Mouse (Mus musculus) heart, embryonic 16.5 days (tissue): ENCODE measurements around the gene Sh2d6. TPM values are rescaled to one million over a fixed set of nuclear protein-coding genes. Genes with fewer than 3 reads are reported as not detected.
A peak's percentile ranks its signal among the peaks of the same experiment; 100 is the strongest.

Experiments used
- ATAC-seq: fragments of 200-750 bp; cut with Nextera tagmentation; replicated peaks from 2 replicates; pipeline ENCODE4 v1.8.0; 2017; ENCODE audit warnings: moderate number of reproducible peaks; ENCODE audit not compliant: insufficient read depth, low FRiP score; ENCODE audit errors: extremely low read depth
- H3K27ac ChIP-seq: fragments of 300-500 bp; sonication (generic); 2 replicates; pipeline ENCODE4 v1.5.1; 2014; ENCODE audit warnings: mild to moderate bottlenecking, low read length, control low read depth, moderate library complexity
- H3K27me3 ChIP-seq: fragments of 300-500 bp; sonication (generic); 2 replicates; pipeline ENCODE4 v1.6.1; 2014; ENCODE audit warnings: low read length, mixed read lengths; ENCODE audit not compliant: control insufficient read depth, insufficient read depth
- H3K36me3 ChIP-seq: fragments of 300-500 bp; sonication (generic); 2 replicates; pipeline ENCODE4 v1.6.1; 2014; ENCODE audit not compliant: control insufficient read depth, insufficient read depth
- H3K4me1 ChIP-seq: fragments of 300-500 bp; sonication (generic); 2 replicates; pipeline ENCODE4 v1.6.1; 2014; ENCODE audit warnings: low read length, mixed read lengths; ENCODE audit not compliant: control insufficient read depth, insufficient read depth
- H3K4me2 ChIP-seq: fragments of 300-500 bp; sonication (generic); 2 replicates; pipeline ENCODE4 v1.6.1; 2014; ENCODE audit warnings: low read depth, mild to moderate bottlenecking, control low read depth, low read length
- H3K4me3 ChIP-seq: fragments of 300-500 bp; sonication (generic); 2 replicates; pipeline ENCODE4 v1.5.1; 2014; ENCODE audit warnings: mild to moderate bottlenecking, control low read depth, low read length
- H3K9ac ChIP-seq: fragments of 300-500 bp; sonication (generic); 2 replicates; pipeline ENCODE4 v1.6.1; 2014; ENCODE audit warnings: low read length, control low read depth
- H3K9me3 ChIP-seq: fragments of 300-500 bp; sonication (generic); replicated peaks from 2 replicates; pipeline ENCODE4 v1.6.1; 2016; ENCODE audit warnings: low read length; ENCODE audit not compliant: control insufficient read depth
- WGBS: fragments of 180-500 bp; shearing (Covaris S2); extraction: QIAGEN DNeasy Blood & Tissue Kit; methylation state at CpG from one replicate; pipeline ENCODE4 v1.1.7; 2014; 5-methylcytosine and 5-hydroxymethylcytosine counted together
- polyA plus RNA-seq: library from polyadenylated mRNA; unstranded; fragments of >200 nt; fragmentation: Nextera tagmentation; extraction: Ambion mirVana; gene quantifications from 2 replicates; pipeline ENCODE4 v1.2.1, GENCODE M21; 2015

The Sh2d6 gene
- polyA plus RNA-seq, 1 experiment from 2014 or later = not detected

- Histone ChIP-seq H3K4me3 (peak overlapping the region; percentile 54), H3K9ac (peak overlapping the region; percentile 79), H3K27me3 (no peaks in the 10 kb centered on the region), H3K4me2 (peak overlapping the region; percentile 81), H3K9me3 (no peaks in the 10 kb centered on the region), H3K36me3 (no peaks in the 10 kb centered on the region), H3K4me1 (peaks cover 6% of the 10 kb centered on the region; the same call in 1 of the 2 replicates), H3K27ac (peak overlapping the region; percentile 77)
- WGBS = 16% methylated on average over 8 of the region's 8 CpGs
- ATAC-seq = no peak
Observed at GRCm38 (mm10) chr6:72553079-72553412, 31.5 kb upstream of the Sh2d6 start.

- Histone ChIP-seq H3K9me3 (no peaks in the 10 kb centered on the region), H3K36me3 (no peaks in the 10 kb centered on the region), H3K4me1 (peaks cover 6% of the 10 kb centered on the region; the same call in 1 of the 2 replicates), H3K9ac (peak overlapping the region; percentile 79), H3K27me3 (no peaks in the 10 kb centered on the region), H3K4me3 (peak overlapping the region; percentile 54), H3K27ac (peak overlapping the region; percentile 77), H3K4me2 (peak overlapping the region; percentile 81)
- peak; percentile 92 for ATAC-seq
- WGBS = 16% methylated on average over 27 of the region's 27 CpGs
Observed at GRCm38 (mm10) chr6:72552171-72553078, 30.9 kb upstream of the Sh2d6 start.

- Histone ChIP-seq H3K4me3 (no peak overlapping the region), H3K9ac (no peak overlapping the region), H3K27ac (no peak overlapping the region), H3K36me3 (0 out of 2 replicates have a peak, but pooled peaks cover 2% of the 10 kb centered on the region), H3K27me3 (no peaks in the 10 kb centered on the region), H3K4me2 (no peak overlapping the region), H3K4me1 (peaks cover 6% of the 10 kb centered on the region; the same call in 1 of the 2 replicates), H3K9me3 (peaks cover 5% of the 10 kb centered on the region; the same call in 1 of the 2 replicates)
- ATAC-seq = no peak
- WGBS = 77% methylated on average over 10 of the region's 10 CpGs
Observed at GRCm38 (mm10) chr6:72550503-72551100, 29.1 kb upstream of the Sh2d6 start.

GRCm38 (mm10) chr6:72550025-72550424, 28.5 kb upstream of the Sh2d6 start:
- H3K27me3 ChIP-seq = no peaks in the 10 kb centered on the region
- H3K4me3 ChIP-seq = no peak overlapping the region
- no peak overlapping the region for H3K27ac ChIP-seq
- 0 out of 2 replicates have a peak, but pooled peaks cover 2% of the 10 kb centered on the region for H3K36me3 ChIP-seq
- peaks cover 6% of the 10 kb centered on the region; the same call in 1 of the 2 replicates for H3K4me1 ChIP-seq
- no peak for ATAC-seq
- H3K9ac ChIP-seq = no peak overlapping the region
- H3K9me3 ChIP-seq = peaks cover 5% of the 10 kb centered on the region; the same call in 1 of the 2 replicates
- 57% methylated on average over 6 of the region's 6 CpGs for WGBS
- no peak overlapping the region for H3K4me2 ChIP-seq

GRCm38 (mm10) chr6:72549041-72549580, 27.6 kb upstream of the Sh2d6 start:
- 54% methylated on average over 9 of the region's 9 CpGs for WGBS
- no peak for ATAC-seq
- Histone ChIP-seq H3K27ac (peak overlapping the region; percentile 12; the same call in 1 of the 2 replicates), H3K9me3 (peaks cover 5% of the 10 kb centered on the region; the same call in 1 of the 2 replicates), H3K9ac (no peak overlapping the region), H3K4me3 (no peak overlapping the region), H3K27me3 (no peaks in the 10 kb centered on the region), H3K4me2 (no peak overlapping the region), H3K4me1 (peaks cover 14% of the 10 kb centered on the region), H3K36me3 (0 out of 2 replicates have a peak, but pooled peaks cover 2% of the 10 kb centered on the region)

GRCm38 (mm10) chr6:72547862-72548261, 26.4 kb upstream of the Sh2d6 start:
- no peak for ATAC-seq
- 79% methylated on average over 3 of the region's 3 CpGs for WGBS

GRCm38 (mm10) chr6:72547121-72547520, 25.6 kb upstream of the Sh2d6 start:
- 93% methylated on average over 2 of the region's 2 CpGs for WGBS
- peaks cover 11% of the 10 kb centered on the region for H3K4me1 ChIP-seq
- no peak for ATAC-seq
- no peak overlapping the region for H3K4me2 ChIP-seq
- H3K9me3 ChIP-seq = peaks cover 5% of the 10 kb centered on the region; the same call in 1 of the 2 replicates
- no peaks in the 10 kb centered on the region for H3K27me3 ChIP-seq
- no peak overlapping the region for H3K27ac ChIP-seq
- H3K36me3 ChIP-seq = 0 out of 2 replicates have a peak, but pooled peaks cover 2% of the 10 kb centered on the region
- no peak overlapping the region for H3K4me3 ChIP-seq
- no peak overlapping the region for H3K9ac ChIP-seq

More at GRCm38 (mm10) chr6:72547862-72548261, 26.4 kb upstream of the Sh2d6 start:
- Histone ChIP-seq H3K27ac (no peak overlapping the region), H3K4me3 (no peak overlapping the region), H3K4me2 (no peak overlapping the region), H3K27me3 (no peaks in the 10 kb centered on the region), H3K4me1 (peaks cover 11% of the 10 kb centered on the region), H3K9ac (no peak overlapping the region), H3K36me3 (0 out of 2 replicates have a peak, but pooled peaks cover 2% of the 10 kb centered on the region), H3K9me3 (peaks cover 5% of the 10 kb centered on the region; the same call in 1 of the 2 replicates)

- WGBS = 57% methylated on average over 7 of the region's 7 CpGs
- Histone ChIP-seq H3K4me2 (no peak overlapping the region), H3K27me3 (no peaks in the 10 kb centered on the region), H3K4me1 (peaks cover 11% of the 10 kb centered on the region), H3K9me3 (peaks cover 5% of the 10 kb centered on the region; the same call in 1 of the 2 replicates), H3K36me3 (0 out of 2 replicates have a peak, but pooled peaks cover 2% of the 10 kb centered on the region), H3K27ac (no peak overlapping the region), H3K9ac (no peak overlapping the region), H3K4me3 (no peak overlapping the region)
- no peak for ATAC-seq
Observed at GRCm38 (mm10) chr6:72545377-72545776, 23.9 kb upstream of the Sh2d6 start.
